Mouse (Mus musculus) forebrain, postnatal 0 days (tissue): ENCODE results near the gene Ap2m1. TPM values are rescaled to one million over a fixed set of nuclear protein-coding genes. Genes with fewer than 3 reads are reported as not detected.

Experiments
- ATAC-seq: fragments of 200-750 bp; cut with Nextera tagmentation; 2 replicates; pipeline ENCODE4 v1.8.0; 2017; ENCODE audit warnings: mild to moderate bottlenecking, moderate library complexity
- DNase-seq: peaks from one replicate; pipeline ENCODE4 v3.0.0-alpha.2; 2015
- H3K27ac ChIP-seq: fragments of 300-500 bp; sonication (generic); 2 replicates; pipeline ENCODE4 v1.5.1; 2014; ENCODE audit warnings: low read depth, mild to moderate bottlenecking, antibody characterized with exemption, low read length, moderate library complexity, mixed read lengths
- H3K27me3 ChIP-seq: fragments of 300-500 bp; sonication (generic); 2 replicates; pipeline ENCODE4 v1.6.1; 2014; ENCODE audit warnings: mild to moderate bottlenecking, low read length, mixed read lengths; ENCODE audit not compliant: insufficient read depth
- H3K36me3 ChIP-seq: fragments of 300-500 bp; sonication (generic); 2 replicates; pipeline ENCODE4 v1.6.1; 2014; ENCODE audit warnings: mild to moderate bottlenecking, moderate library complexity; ENCODE audit not compliant: insufficient read depth
- H3K4me1 ChIP-seq: fragments of 300-500 bp; sonication (generic); 2 replicates; pipeline ENCODE4 v1.6.1; 2014; ENCODE audit warnings: antibody characterized with exemption; ENCODE audit not compliant: insufficient read depth
- H3K4me2 ChIP-seq: fragments of 300-500 bp; sonication (generic); 2 replicates; pipeline ENCODE4 v1.6.1; 2014; ENCODE audit warnings: low read depth, mild to moderate bottlenecking, moderate library complexity
- H3K4me3 ChIP-seq: fragments of 300-500 bp; sonication (generic); 2 replicates; pipeline ENCODE4 v1.5.1; 2014; ENCODE audit warnings: low read depth, low read length, mixed read lengths
- H3K9ac ChIP-seq: fragments of 300-500 bp; sonication (generic); 2 replicates; pipeline ENCODE4 v1.6.1; 2014; ENCODE audit warnings: mild to moderate bottlenecking
- H3K9me3 ChIP-seq: fragments of 300-500 bp; sonication (generic); 2 replicates; pipeline ENCODE4 v1.6.1; 2016; ENCODE audit warnings: low read length
- CTCF ChIP-seq: sonication (generic); IDR thresholded peaks from 2 replicates; pipeline ENCODE4 v1.5.1; 2016; ENCODE audit warnings: antibody characterized with exemption, control low read depth, low read depth
- WGBS: fragments of 180-500 bp; shearing (Covaris S2); extraction: QIAGEN DNeasy Blood & Tissue Kit; methylation state at CpG from one replicate; pipeline ENCODE4 v1.1.7; 2014; 5-methylcytosine and 5-hydroxymethylcytosine counted together
- polyA plus RNA-seq: library from polyadenylated mRNA; unstranded; fragments of >200 nt; fragmentation: Nextera tagmentation; extraction: Ambion mirVana; gene quantifications from 2 replicates; pipeline ENCODE4 v1.2.1, GENCODE M21; 2015
- total RNA-seq: library from RNA; depleted of rRNA; stranded (reverse); fragments of >200 nt; gene quantifications from 2 replicates; pipeline ENCODE4 v1.2.3, GENCODE M21; 2014

The Ap2m1 gene
- total and polyA plus RNA-seq, 2 experiments from 2014 or later: 994 to 1,486 TPM

- 93% methylated on average over 7 of the region's 7 CpGs for WGBS
Observed at GRCm38 (mm10) chr16:20511277-20511847, 23.9 kb upstream of the Ap2m1 start.

GRCm38 (mm10) chr16:20516032-20516431 is 19.2 kb upstream of the Ap2m1 start:
- Histone ChIP-seq H3K27ac (peak overlapping the region; percentile 86; the same call in 1 of the 2 replicates), H3K4me2 (peak overlapping the region; percentile 86), H3K36me3 (peaks cover 12% of the 10 kb centered on the region), H3K4me1 (peaks cover 9% of the 10 kb centered on the region; the same call in 1 of the 2 replicates), H3K27me3 (no peaks in the 10 kb centered on the region), H3K9ac (peak overlapping the region; percentile 94), H3K4me3 (peak overlapping the region; percentile 93), H3K9me3 (no peaks in the 10 kb centered on the region)
- DNase-seq (no peak), ATAC-seq (no peak)
- TF ChIP-seq CTCF: no peak

More at GRCm38 (mm10) chr16:20511277-20511847, 23.9 kb upstream of the Ap2m1 start:
- peaks cover 49% of the 10 kb centered on the region for H3K36me3 ChIP-seq
- H3K27me3 ChIP-seq: no peaks in the 10 kb centered on the region
- no peak overlapping the region for H3K4me3 ChIP-seq
- H3K9me3 ChIP-seq: no peaks in the 10 kb centered on the region
- H3K4me1 ChIP-seq: no peaks in the 10 kb centered on the region
- ATAC-seq: no peak
- no peak overlapping the region for H3K4me2 ChIP-seq
- no peak for DNase-seq
- H3K9ac ChIP-seq: no peak overlapping the region
- no peak overlapping the region for H3K27ac ChIP-seq
- no peak for TF ChIP-seq CTCF

- H3K27ac ChIP-seq: peak within 1 kb of the TSS; percentile 86
- TF ChIP-seq CTCF: peak; percentile 60
- WGBS: 2% methylated on average over 39 of the region's 55 CpGs
Observed at GRCm38 (mm10) chr16:20516726-20517201, 18.5 kb upstream of the Ap2m1 start, which contains the start of gene Dvl3. Gene Dvl3, plus strand, starts transcription at chr16:20516982.

GRCm38 (mm10) chr16:20517216-20517615 is 18.1 kb upstream of the Ap2m1 start:
- no peak for TF ChIP-seq CTCF
- WGBS: 0% methylated on average over 26 of the region's 26 CpGs
- Histone ChIP-seq H3K4me2 (peak overlapping the region; percentile 86), H3K9ac (peak overlapping the region; percentile 94), H3K9me3 (no peaks in the 10 kb centered on the region), H3K36me3 (peaks cover 18% of the 10 kb centered on the region; the same call in 1 of the 2 replicates), H3K27ac (peak overlapping the region; percentile 86), H3K27me3 (no peaks in the 10 kb centered on the region), H3K4me1 (peaks cover 9% of the 10 kb centered on the region; the same call in 1 of the 2 replicates), H3K4me3 (peak overlapping the region; percentile 93)
- ATAC-seq (peak; percentile 37), DNase-seq (peak; percentile 27)

More at GRCm38 (mm10) chr16:20516726-20517201, 18.5 kb upstream of the Ap2m1 start, which contains the start of gene Dvl3:
- ATAC-seq: peak; percentile 96
- H3K9me3 ChIP-seq: no peaks in the 10 kb centered on the region
- peaks cover 14% of the 10 kb centered on the region; the same call in 1 of the 2 replicates for H3K36me3 ChIP-seq
- peak within 1 kb of the TSS; percentile 94 for H3K9ac ChIP-seq
- no peaks in the 10 kb centered on the region for H3K27me3 ChIP-seq
- peak within 1 kb of the TSS; percentile 86 for H3K4me2 ChIP-seq
- DNase-seq: peak; percentile 88
- H3K4me3 ChIP-seq: peak within 1 kb of the TSS; percentile 93
- peaks cover 9% of the 10 kb centered on the region; the same call in 1 of the 2 replicates for H3K4me1 ChIP-seq

- no peaks in the 10 kb centered on the region for H3K9me3 ChIP-seq
- H3K36me3 ChIP-seq: peaks cover 18% of the 10 kb centered on the region; the same call in 1 of the 2 replicates
- H3K27ac ChIP-seq: peak overlapping the region; percentile 86
- peaks cover 9% of the 10 kb centered on the region; the same call in 1 of the 2 replicates for H3K4me1 ChIP-seq
- peak overlapping the region; percentile 86 for H3K4me2 ChIP-seq
- WGBS: 1% methylated on average over 6 of the region's 6 CpGs
- peak; percentile 17 for ATAC-seq
- TF ChIP-seq CTCF: no peak
- H3K27me3 ChIP-seq: no peaks in the 10 kb centered on the region
- no peak for DNase-seq
- H3K9ac ChIP-seq: peak overlapping the region; percentile 94
- peak overlapping the region; percentile 93 for H3K4me3 ChIP-seq
Observed at GRCm38 (mm10) chr16:20517701-20518374, 17.4 kb upstream of the Ap2m1 start.

GRCm38 (mm10) chr16:20523886-20524285 is 11.4 kb upstream of the Ap2m1 start:
- no peak for DNase-seq
- WGBS: 85% methylated on average over 10 of the region's 10 CpGs
- Histone ChIP-seq H3K9ac (no peak overlapping the region), H3K4me3 (no peak overlapping the region), H3K9me3 (no peaks in the 10 kb centered on the region), H3K27me3 (no peaks in the 10 kb centered on the region), H3K27ac (no peak overlapping the region), H3K36me3 (peaks cover 76% of the 10 kb centered on the region), H3K4me1 (peaks cover under 1% of the 10 kb centered on the region; the same call in 1 of the 2 replicates), H3K4me2 (no peak overlapping the region)
- TF ChIP-seq CTCF: no peak
- ATAC-seq: no peak

GRCm38 (mm10) chr16:20528779-20529178 is 6.5 kb upstream of the Ap2m1 start:
- ATAC-seq: no peak
- no peaks in the 10 kb centered on the region for H3K4me1 ChIP-seq
- WGBS: 67% methylated on average over 5 of the region's 5 CpGs
- H3K27ac ChIP-seq: no peak overlapping the region
- H3K4me3 ChIP-seq: no peak overlapping the region
- no peaks in the 10 kb centered on the region for H3K27me3 ChIP-seq
- H3K4me2 ChIP-seq: no peak overlapping the region
- no peaks in the 10 kb centered on the region for H3K9me3 ChIP-seq
- no peak overlapping the region for H3K9ac ChIP-seq
- no peak for DNase-seq
- peaks cover 93% of the 10 kb centered on the region for H3K36me3 ChIP-seq
- TF ChIP-seq CTCF: no peak
